ENCODE assay signal across 8 mouse cellular contexts in the genomic region with DNA sequence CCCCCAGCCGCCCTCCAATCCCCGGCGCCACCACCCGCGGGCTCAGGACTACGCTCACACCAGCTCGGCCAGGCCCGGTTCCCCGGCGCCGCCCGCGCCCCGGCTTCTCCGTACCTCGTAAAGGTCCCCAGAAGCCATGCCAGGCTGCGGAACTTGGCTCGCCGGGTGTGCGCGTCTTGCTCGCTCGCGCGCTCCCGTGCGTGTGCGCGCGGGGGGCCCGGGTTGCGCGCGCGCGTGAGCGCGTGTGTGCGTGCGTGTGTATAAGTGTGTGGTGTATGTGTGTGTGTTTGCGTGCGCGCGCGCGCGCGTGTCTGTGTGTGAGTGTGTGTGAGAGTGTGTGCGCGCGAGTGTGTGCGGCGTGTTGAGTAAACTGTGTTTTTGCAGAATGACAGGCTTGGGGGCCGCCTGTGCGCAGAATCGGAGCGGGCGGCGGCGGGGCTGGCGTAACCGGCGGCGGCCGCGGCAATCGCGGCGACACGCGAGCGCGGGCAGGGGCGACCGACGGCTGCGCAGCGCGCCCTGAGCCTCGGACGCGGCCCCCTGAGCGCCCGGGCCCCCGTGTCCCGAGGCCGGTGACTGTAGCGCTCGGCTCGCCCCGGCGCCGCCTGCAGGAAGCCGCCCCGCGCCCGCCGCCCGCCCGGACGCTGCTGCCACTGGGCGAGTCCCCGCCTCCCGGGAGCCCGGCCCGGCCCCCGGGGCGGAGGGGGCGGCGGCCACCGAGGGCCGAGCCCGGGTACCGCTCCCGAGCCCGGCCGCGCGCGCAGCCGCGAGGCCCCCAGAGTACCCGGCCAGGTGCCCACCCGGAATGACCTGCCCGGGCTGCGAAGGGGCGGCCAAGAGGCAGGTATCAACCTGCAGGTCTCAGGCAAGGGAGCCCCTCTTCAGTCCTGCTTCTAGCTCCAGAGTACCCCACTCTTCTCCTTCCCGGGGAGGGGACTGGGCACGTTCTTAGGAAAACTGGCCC. TPM values are rescaled to one million over a fixed set of nuclear protein-coding genes. Genes with fewer than 3 reads are reported as not detected.
DNase-seq lines count a peak whose midpoint lies in the region; ATAC-seq lines count a peak whose summit lies in the region.

Cdyl2 (minus strand) TSS at position 308 of the 964 bp plus-strand sequence.

- under 1% methylated on average over 95 of the region's 129 CpGs for WGBS in hindbrain, embryonic 15.5 days

- ATAC-seq in hindbrain, embryonic 15.5 days (ENCODE audit: low FRiP score, low read depth), result peak; percentile 94

- peak within 1 kb of the TSS; percentile 67 for H3K4me2 ChIP-seq in hindbrain, embryonic 15.5 days

- H3K27me3 ChIP-seq in hindbrain, embryonic 15.5 days, result peaks cover 5% of the 10 kb centered on the region; the same call in 1 of the 2 replicates

- H3K4me3 ChIP-seq in hindbrain, embryonic 15.5 days, result peak within 1 kb of the TSS; percentile 64

- peak within 1 kb of the TSS; percentile 87 for H3K27ac ChIP-seq in hindbrain, embryonic 15.5 days (replicated peaks)

- H3K9ac ChIP-seq in hindbrain, embryonic 15.5 days, result peak within 1 kb of the TSS; percentile 61

- peaks cover 14% of the 10 kb centered on the region for H3K4me1 ChIP-seq in hindbrain, embryonic 15.5 days (replicated peaks)

- peak; percentile 80 for DNase-seq in R1 (ENCODE audit: low read depth, low spot score)
- peak; percentile 86 to 89 for DNase-seq in cerebellum, postnatal 14 days
- peak; percentile 65 for DNase-seq in gastrocnemius, adult 18-20 months (ENCODE audit: low spot score)
- DNase-seq in layer of hippocampus, postnatal 36 days, result peak; percentile 79 to 82
- DNase-seq in lung, postnatal 25 days (ENCODE audit: low spot score), result peak; percentile 75
- peak; percentile 29 for DNase-seq in retina, adult 2 months (ENCODE audit: low read depth, low spot score)
- peak; percentile 85 for DNase-seq in thymus, postnatal 25 days

- no peaks in the 10 kb centered on the region for H3K9me3 ChIP-seq in hindbrain, embryonic 15.5 days

- H3K36me3 ChIP-seq in hindbrain, embryonic 15.5 days, result peaks cover 4% of the 10 kb centered on the region; the same call in 1 of the 2 replicates

RNA-seq across cellular contexts. Expression of gene Cdyl2, which starts in this region (rescaled TPM):
- total RNA-seq in gastrocnemius, adult 18-20 months (2021), result 1 to 10 TPM; 2.9 to 3.7 TPM
- polyA plus RNA-seq in hindbrain, embryonic 15.5 days (2015; fragmentation: Nextera tagmentation; extraction: Ambion mirVana), result 10.6 and 10.8 TPM in 2 replicates
- 1 to 10 TPM; 9.5 to 9.9 TPM for total RNA-seq in layer of hippocampus, postnatal 36 days (2021)

Comparison
In these comparisons a context has a peak if more than half of its experiments do, and no peak if none do; other contexts are left out.
1. Peak in every context shown above with its lines: DNase-seq, ATAC-seq, H3K4me3 ChIP-seq and H3K27ac ChIP-seq.
2. DNase-seq: peak in every context shown above with its lines; median percentile 88 in cerebellum, postnatal 14 days; 85 in thymus, postnatal 25 days; 80 in layer of hippocampus, postnatal 36 days; 80 in R1; 75 in lung, postnatal 25 days; 65 in gastrocnemius, adult 18-20 months; 29 in retina, adult 2 months.